Mouse (Mus musculus): ENCODE results near the gene Opn3.
A peak's percentile ranks its signal among the peaks of the same experiment; 100 is the strongest.

The Opn3 gene

DNA sequence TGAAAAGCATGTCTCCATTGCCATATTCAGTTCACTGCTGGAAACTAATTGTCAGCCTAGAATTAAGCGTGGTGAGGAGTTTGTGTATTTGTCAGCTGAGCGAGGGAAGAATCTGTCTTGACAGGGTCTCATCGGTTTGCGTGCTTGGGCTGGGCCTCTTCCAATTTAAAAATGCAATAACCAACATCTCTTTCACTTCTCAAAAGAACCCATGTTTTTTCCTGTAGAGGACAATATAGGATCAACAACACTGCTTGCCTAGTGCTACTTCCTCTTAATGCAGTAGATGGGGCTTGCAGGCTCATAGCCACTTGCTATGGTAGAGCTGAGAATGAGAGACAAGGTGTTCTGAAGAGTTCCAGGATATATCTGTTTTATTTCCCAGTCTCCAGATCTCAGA is 32.7 kb downstream of the Opn3 start:
- no peak for DNase-seq (ENCODE audit: low read depth, low spot score)

DNA sequence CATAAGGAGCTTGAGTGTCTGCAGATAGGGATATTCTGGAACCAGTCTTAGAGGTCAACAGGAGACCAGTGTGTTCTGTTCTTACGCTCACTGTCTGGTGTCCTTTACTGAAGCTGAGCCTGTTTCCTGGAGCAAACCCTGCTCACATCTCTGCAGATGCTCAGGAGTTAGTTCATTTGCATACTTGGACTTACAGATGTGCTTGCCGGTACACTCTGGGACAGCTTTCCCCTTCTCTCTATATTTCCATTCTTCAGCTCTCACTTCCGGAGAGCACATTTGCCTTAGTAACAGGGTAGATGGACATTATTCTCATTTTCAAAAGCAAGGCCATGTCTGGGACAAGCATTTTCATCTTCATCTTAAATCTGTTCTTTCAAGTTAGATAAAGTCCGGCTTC is 44.0 kb downstream of the Opn3 start:
- no peak for DNase-seq (ENCODE audit: low read depth, low spot score)

DNA sequence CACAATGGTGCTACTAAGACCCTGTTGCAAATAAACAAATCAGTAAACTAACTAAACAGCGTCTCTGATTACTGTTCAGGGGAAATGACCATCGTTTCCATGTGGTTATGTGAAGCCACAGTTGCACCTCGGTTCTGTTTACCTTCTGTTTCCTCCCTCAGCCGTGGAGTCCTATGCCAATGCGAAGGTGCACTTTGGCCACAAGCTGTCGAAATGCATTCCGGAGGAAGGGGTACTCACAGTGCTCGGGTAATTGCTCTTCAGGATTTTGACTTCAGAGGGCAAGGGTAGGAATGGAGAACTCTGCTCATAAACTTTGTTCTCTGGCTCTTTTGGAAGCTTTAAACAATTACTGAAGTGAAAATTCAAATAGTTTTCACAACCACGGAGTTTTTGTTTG is 45.6 kb downstream of the Opn3 start:
- DNase-seq (ENCODE audit: low read depth, low spot score) = no peak

GRCm38 (mm10) chr1:175643496-175644265 is 48.9 kb downstream of the Opn3 start:
- DNase-seq (ENCODE audit: low read depth, low spot score) = no peak

DNA sequence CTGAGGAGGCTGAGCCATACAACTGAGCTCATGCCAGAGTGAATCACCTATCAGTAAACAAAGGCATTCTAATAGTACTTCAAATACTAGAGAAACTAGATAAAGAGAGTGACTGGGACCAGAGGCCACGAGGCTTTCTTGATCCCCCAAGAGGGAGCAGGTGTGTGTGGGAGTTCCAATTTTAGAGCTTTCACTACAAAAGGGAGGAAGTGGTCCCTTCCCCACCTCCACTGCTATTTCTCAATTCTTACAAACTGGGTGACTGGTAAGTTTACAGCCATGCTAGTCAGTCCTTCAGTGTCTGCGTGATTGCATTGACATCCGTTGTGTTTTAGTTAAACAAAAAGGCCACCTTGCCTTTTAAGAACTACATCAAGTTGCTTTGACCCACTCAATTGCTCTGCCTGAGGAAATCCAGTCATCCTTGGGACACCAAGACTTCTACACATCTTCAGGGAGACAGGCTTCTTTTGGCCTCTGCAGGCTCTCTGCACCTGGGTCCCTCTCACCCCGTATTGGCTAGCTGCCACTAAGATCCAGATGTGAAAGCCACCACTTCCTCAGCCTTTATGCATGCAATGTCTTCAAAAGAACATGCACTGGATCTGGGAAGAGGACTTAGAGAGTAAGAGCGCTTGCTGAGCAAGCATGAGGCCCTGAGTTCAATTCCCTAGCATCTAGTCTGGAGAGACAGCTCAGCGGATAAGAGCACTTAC is 52.0 kb downstream of the Opn3 start:
- no peak for DNase-seq (ENCODE audit: low read depth, low spot score)

- no peak for DNase-seq (ENCODE audit: low read depth, low spot score)
Observed at GRCm38 (mm10) chr1:175639072-175639471, 53.5 kb downstream of the Opn3 start.

GRCm38 (mm10) chr1:175637677-175638076 is 54.9 kb downstream of the Opn3 start:
- no peak for DNase-seq (ENCODE audit: low read depth, low spot score)

GRCm38 (mm10) chr1:175632470-175632869 is 60.1 kb downstream of the Opn3 start:
- DNase-seq (ENCODE audit: low read depth, low spot score) = no peak

DNA sequence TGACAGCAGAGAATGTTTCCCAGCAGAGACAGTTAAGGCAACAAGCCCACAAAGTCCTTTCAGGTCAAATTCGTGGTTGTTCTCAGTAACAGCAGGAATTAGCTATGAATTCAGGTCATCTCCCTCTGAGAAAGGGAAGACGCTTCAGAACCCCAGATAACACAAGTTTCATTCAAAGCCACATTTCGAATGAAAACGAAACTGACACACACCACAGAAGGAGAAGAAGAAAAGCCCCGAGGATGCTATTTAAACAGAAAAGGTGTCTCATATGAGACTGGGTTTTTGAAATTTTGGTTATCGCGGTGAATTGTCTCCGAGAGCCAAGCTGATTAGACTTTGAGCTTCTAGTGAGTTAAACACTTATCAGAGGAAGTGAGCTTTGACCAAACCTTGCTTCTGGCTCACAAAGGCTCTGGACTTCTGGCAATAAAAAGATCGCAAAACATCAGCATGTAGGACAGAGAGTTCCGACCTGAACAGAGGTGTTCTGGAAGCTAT is 60.8 kb downstream of the Opn3 start:
- no peak for DNase-seq (ENCODE audit: low read depth, low spot score)

- DNase-seq (ENCODE audit: low read depth, low spot score) = no peak
Observed at GRCm38 (mm10) chr1:175631080-175631479, 61.5 kb downstream of the Opn3 start.

DNA sequence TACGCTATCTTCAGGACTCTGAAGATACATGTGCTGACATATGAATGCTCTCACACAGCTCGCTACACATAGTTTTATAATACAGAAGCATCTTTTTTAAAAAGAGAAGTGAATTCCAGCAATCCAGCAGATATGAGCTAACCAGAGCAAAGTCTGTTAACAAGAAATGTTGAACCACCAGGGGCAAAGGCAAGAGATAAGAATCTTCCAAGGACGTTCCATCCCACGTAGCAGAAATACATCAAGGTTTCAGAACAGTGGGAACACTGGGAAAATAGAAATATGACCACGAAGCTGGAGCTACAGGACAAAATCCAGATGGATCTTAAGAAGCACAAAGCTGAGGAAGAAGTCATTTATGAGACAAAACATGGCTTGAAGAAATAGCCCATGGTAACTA is 62.2 kb downstream of the Opn3 start:
- no peak for DNase-seq (ENCODE audit: low read depth, low spot score)

DNA sequence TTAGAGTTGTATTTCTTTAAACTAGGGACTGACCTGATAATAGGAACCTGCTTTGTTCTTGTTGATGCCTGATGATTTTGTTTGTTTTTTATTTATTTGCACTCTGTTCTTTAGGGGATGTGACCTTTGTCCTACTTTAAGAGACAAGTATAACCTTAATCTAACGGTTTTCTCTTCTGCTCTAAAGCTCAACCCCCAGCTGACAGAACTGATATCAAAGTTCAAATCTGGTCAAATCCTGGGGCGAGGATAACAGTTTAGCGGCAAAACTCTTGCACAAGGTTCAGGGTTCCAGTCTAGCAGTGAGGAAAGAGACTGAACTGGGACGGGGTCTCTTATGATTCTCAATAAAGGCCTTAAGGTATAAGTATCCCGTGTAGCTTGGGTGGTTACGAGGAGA is 63.3 kb downstream of the Opn3 start:
- no peak for DNase-seq (ENCODE audit: low read depth, low spot score)

- DNase-seq (ENCODE audit: low read depth, low spot score) = no peak
Observed at GRCm38 (mm10) chr1:175625990-175626692, 66.4 kb downstream of the Opn3 start.

DNA sequence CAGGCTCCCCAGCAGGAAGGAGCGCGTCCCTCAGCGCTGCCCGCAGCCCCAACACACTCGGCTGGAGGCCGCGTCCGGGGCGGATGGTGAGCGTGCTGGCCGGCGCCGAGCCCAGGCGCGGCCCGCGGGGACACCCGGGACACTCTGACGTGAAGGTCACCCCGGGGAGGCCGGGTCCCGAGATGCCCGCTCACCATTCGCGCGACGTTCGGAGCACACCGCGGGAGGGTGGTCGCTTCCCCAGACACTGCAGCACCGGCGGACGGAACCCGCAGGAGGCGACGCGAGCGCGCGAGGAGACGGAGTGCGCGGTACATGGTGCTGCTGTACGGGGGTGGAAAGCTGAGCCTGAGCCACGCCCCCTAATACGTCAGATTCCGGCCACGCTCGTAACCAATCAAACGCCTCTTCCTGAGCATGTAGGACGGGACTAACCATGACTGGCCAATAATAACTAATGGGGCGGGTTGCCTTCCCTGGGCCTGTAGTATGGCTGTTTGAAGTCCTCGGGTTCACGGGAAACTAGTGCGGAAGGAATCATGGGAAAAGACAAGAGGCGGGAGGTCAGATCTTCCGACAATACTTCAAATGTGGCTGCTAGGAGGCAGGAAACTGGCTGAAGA is 67.2 kb downstream of the Opn3 start, which contains the start of gene Fh1:
Gene Fh1, minus strand, starts transcription at position 379 of the 623 bp plus-strand sequence.
- peak; percentile 99 for DNase-seq (ENCODE audit: low read depth, low spot score)

DNA sequence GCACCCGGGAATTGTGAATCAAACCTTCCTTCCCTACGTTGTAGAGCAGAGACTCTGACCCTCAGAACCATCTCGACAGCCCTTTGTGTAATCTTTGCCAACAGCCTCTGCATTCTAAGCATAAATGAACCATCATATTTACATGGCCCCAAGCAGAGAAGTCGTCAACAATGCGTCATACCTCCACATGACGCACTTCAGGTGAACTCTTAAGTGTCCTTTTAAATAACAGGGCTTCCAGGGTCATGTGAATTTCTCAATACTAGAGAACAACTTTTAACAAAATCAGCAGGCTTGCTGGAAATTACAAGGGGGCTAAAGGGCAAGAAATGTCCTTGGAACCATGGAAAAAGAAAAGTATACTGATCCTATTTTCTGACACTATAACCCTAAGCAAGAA is 68.9 kb downstream of the Opn3 start:
- DNase-seq (ENCODE audit: low read depth, low spot score) = no peak

- no peak for DNase-seq (ENCODE audit: low read depth, low spot score)
Observed at GRCm38 (mm10) chr1:175619814-175620431, 72.7 kb downstream of the Opn3 start, which contains the start of gene Kmo. TSS of gene Kmo (plus strand) at chr1:175620381.

GRCm38 (mm10) chr1:175614992-175615391 is 77.6 kb downstream of the Opn3 start:
- DNase-seq (ENCODE audit: low read depth, low spot score) = no peak
